Mouse (Mus musculus) heart, postnatal 25 days (tissue): ENCODE results near the gene Cdkn2d. TPM values are rescaled to one million over a fixed set of nuclear protein-coding genes. Genes with fewer than 3 reads are reported as not detected.
"Not testable (repeated sequence)": the region's sequence is repeated elsewhere in the genome, so short reads cannot be mapped to it uniquely, and the experiment has no call there.

Source experiments
- DNase-seq: peaks from one replicate; pipeline ENCODE4 v3.0.0; 2022; ENCODE audit warnings: low spot score
- intact Hi-C: fragments of 180-260 bp; cut with DNase I; formaldehyde crosslinking; loops from one replicate; pipeline ENCODE4 v1.15.1; 2025
- total RNA-seq, 2 experiments: library from RNA; stranded (reverse); gene quantifications; 2 replicates each; pipeline ENCODE4 v1.2.3; 2021

Gene Cdkn2d
- 10 to 100 TPM; 15.1 to 16.8 TPM for total RNA-seq

DNA sequence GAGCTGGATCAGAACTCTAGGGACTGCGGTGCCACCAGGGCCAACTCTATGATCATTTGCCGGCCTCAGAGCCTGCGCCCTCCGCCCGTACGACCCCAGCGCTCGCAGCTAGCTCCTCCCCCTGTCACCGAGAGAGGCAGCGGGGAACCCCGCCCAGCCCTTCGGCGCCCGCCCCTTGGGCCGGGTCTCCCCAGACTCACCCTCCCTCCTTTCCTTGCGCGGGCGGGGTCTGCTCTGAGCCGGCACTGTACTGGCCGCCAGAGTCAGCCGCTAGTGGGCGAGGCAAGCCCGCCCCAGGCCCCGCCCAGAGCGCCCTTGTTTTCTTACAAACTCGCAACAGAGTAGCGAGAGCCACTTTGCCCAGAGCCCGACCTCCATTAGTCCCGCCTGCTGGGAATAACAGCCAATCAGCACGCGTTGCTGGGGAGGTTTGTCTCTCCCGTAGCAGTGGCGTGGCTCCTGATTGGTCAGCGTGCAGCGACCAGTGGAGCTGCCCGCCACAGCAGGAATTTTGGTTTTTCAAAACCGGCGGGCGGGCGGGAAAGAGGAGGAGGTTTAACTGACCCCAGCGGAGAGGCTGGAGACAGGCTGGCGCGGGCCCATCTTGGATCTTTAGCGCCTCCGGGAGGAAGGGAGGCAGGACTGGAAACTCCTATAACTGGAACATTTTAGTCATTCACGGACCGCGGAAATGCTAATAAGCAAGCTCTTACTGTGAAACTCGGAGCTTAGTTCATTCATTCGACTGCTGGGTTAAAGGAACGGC, at the start of gene Cdkn2d:
TSS of gene Cdkn2d (minus strand) at position 386 of the 766 bp plus-strand sequence.
- intact Hi-C loops: loop anchor here (5.0 kb wide), 1 partner anchor 49 kb away; no protein-coding TSS in a partner anchor
- peak; percentile 100 for DNase-seq

DNA sequence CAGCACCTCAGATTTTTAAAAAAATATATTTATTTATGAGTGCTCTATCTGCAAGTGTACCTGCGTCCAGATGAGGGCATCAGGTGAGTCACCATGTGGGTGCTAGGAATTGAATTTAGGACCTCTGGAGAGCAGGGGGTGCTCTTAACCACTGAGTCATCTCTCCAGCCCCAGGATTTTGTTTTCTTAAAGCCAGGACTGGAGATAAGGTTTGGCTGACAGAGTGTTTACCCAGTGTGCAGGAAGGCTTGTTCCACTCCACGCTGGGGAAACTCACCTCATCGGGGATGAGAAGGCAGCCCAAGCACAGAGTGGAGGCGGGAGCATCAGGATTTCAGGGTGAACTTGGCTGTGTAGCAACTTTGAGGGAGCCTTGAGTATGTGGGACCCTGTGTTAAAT, 49.2 kb upstream of the Cdkn2d start:
- intact Hi-C loops: no loop called here
- DNase-seq: no peak

DNA sequence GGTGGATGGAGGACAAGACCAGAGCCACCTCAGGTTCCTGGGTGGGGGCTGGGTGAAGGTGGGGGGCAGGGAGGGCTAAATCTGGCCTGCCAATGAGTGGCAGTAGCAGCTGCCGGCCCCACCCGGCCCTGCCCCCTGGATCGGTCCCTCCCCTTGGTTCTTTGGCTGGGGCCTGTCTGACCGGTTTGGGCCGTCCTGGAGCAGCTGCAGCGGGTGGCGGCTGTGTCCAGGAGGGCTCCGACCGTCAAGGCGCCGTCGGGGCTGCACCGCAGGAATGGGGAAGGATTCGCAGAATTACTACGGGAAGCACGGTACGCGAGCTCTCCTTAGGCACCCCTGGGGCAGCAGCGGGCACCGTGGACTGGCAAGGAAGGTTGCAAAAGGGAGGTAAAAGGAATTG, 46.4 kb upstream of the Cdkn2d start:
- intact Hi-C loops: no loop called here
- DNase-seq: no peak

DNA sequence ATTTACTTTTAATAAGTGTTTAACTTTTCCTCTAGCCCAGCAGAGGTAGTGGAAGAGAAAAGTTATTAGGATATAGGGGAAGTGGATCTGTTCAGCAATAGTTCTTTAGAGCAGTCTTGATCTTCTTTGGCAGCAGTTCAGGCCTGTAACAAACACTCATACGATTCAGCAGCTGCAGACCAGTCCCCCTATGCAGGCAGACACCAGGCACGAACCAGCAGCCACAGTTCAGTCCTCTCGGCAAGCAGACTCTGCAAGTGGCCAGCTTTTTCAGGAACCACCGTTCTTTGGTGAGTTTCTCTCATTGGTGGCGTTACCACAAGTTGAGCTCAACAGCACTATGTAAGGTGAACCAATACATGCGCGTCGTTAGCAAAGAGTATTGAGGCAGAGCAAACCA, 45.3 kb upstream of the Cdkn2d start:
- intact Hi-C loops: no loop called here
- DNase-seq: no peak

DNA sequence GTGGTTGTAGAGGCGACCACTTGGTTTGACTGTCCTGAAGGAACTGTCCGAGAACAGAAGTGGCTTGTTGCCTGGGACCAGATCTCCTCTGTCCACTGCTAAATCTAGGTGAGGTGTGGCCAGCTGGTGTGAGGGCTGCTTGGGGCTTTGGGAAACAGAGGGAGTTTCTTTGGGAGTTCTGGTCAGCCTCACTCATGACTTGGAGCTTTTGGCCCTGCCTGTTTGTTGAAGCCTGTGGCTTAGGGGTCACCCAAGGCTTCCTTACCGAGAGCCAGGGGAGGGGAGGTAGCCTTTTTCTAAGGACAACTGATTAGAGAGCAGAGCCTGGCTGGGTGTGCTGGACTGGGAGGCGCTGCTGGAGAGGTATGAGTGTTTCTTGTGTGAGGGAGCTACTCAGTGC, 44.2 kb upstream of the Cdkn2d start:
- intact Hi-C loops: no loop called here
- peak; percentile 47 for DNase-seq

DNA sequence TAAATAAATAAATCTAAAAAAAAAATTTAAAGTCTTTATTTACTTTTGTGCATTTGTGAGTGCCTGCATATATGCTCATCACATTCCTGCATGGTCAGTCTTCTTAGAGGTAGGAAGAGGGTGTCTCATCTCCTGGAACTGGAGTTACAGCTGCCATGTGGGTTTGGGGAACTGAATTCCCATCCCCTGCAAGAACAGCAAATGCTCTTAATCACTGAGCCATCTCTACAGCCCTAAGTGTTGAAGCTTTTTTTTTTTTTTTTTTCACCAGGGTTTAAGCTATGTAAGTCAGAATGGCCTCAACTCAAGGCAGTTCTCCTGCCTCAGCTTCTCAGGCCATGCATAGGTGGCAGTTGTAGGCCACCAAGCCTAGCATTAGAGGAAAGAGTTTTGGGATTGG, 43.5 kb upstream of the Cdkn2d start:
- DNase-seq: no peak
- intact Hi-C loops: no loop called here

DNA sequence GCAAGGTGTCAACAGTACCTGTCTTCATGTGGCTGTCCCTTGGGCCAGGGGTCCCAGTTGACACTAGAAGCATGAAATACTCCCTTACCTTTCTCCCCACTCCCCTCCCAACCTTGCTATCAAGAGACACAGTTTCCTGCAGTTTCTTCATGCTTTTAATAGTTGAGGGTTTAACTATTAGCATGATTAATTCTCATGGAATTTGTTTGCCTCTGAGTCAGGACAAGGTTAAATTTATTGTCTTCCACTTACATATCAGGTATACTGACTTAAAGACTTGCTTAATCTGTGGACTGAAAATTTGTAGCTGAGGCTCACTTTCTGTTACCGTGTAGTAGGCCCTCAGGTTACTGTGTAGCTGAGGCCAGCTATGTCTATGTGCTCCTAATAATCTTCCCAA, 42.3 kb upstream of the Cdkn2d start:
- DNase-seq: no peak
- intact Hi-C loops: no loop called here

DNA sequence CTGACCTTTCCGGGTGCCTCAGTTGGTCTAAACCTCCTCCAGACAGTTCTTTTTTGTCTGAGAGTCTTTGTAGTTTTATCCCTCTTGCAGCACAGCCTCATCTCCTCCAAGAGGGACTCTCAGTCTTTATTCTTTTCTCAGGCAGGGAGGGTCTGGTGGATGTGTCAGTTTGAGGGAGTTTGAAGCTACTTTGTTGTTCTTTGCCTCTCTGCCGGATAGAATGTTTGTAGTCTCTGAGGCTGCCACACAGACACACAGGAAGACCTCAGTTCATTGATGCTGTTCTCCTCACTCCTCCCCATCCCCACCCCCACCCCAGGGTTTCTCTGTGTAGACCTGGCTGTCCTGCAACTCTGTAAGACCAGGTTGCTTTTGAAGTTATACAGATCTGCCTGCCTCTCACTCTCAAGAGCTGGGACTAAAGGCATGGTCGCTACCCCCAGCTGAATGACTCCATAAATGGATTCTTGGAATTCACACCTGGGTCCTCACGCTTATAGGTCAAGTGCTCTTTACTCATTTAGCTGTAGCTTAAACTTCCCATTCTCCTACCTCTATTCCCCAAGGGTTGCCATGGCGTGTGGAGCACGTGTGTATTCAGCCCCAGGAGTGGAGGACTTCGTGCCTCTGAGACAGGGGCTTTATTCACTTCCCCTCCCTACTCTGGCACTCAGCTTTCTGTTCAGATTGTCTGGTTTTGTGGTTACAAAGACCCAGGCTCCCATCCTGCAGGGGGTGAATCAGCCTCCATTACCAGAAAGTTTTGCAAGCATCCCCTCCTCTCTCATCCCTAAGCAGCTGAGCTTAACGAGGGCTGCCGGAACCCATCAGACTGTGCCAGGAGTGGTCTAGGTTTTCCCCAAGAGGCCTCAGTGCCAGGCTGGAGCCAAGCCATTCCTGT, 41.2 kb upstream of the Cdkn2d start:
- intact Hi-C loops: no loop called here

DNA sequence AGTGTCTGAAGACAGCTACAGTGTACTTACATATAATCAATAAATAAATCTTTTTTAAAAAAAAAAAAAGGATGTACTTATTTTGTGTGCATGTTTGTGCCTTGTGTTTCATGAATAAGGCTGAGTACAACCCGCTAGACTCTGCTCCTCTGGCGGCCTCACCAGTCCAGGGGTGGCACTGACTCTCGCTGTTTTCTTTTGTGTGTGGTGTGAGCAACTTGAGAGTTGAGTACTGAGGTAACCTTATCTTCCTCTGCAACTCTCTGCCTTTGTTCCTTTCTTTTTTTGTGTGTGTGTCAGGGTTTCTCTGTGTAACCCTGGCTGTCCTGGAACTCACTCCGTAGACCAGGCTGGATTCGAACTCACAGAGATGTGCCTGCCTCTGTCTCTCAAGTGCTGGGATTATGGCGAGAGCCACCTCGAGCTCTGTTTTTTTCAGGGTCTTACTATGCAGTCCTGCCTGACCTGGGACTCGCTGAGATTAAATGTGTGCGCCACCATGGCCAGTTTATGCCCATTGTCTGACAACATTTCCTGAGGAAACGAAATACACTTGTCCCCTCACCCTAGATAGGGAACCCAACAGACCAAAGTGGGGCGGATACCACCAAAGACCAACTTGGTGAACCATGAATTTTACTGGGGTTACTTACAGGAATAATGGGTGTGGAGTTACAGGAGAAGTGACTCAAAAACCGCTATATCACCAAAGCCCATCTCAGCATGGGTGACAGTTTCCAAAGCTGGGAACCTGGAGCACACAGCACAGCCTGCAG, 40.3 kb upstream of the Cdkn2d start:
- intact Hi-C loops: no loop called here

More for the DNA sequence above, 41.2 kb upstream of the Cdkn2d start:
- DNase-seq: no peak

DNA sequence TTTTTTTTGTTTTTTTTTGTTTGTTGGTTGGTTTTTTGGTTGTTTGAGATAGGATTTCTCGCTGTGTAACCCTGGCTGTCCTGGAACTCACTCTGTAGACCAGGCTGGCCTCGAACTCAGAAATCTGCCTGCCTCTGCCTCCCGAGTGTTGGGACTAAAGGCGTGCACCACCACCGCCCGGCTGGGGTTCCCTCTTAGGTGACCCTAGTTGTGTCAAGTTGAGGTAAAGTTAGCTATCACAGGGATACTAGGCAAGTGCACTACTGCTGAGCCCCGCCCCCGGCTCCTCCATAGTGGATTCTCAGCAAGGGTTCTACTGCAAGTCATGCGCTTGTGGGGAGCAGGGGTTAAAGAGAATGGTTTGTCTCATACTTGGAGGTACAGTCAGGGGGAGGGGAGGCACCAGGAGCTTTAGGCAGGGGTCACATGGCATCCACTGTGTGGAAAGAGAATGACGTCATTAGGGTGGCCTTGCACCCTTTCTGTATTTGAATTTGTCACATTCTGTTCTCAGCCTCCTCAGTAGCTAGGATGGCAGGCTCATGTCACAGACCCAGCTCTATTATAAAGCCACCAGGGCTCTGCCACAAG, 38.6 kb upstream of the Cdkn2d start:
- intact Hi-C loops: no loop called here
- no peak for DNase-seq

More for the DNA sequence above, 40.3 kb upstream of the Cdkn2d start:
- DNase-seq: no peak

DNA sequence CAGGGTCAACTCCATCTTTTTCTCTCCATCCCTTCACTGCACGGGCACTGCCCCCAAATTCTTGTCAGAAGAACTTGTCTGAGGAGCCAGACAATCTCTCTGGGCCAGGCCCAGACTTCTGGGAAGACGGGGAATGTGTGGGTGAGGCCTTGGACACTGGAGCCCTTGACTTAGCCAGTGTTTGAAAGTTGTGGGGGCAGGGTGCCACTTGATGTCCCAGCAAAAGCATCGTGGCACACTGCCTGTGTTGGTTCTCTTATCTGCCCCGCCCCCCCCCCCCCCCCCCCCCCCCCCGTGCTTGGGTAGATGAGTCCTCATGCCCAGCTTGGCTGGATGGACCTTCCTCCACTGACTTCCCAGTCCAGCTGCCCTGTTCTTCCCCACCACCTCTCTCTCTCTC, 37.8 kb upstream of the Cdkn2d start:
- intact Hi-C loops: no loop called here
- DNase-seq: peak; percentile 53

DNA sequence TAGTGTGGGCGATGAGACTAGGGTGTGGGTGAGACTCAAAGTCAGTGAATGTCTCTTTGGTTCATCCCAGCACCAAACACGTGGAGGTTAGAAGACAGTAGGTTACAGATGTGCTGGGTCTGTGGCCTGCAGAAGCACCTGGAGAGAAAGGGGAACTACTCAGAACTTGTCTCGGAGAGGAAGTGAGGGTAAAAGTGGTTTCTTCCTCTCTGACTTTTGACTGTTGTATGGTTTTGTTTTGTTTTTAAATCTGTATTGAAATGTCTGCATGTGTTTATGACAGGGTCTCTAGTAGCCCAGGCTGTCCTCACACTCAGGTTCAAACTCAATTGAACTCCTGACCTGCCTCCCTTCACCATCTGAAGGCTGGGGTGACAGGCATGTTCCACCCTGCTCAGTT, 36.8 kb upstream of the Cdkn2d start:
- intact Hi-C loops: no loop called here
- DNase-seq: no peak

DNA sequence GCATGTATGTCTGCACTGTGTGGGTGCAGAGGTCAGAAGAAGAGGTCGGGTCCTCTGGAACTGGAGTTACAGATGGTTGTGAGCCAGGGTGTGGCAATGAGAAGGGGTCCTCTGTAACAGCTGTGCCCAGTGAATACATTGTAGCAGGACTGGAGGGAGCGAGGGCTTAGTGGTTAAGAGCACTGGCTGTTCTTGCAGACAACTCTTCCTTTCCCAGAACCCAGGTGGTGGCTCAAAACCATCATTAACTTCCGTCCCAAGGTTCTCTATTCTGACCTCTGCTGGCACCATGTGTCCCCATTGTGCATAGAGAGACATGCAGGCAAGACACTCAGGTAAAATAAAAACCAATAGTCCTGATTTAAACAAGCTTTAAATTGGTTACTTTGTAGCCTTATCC, 36.4 kb upstream of the Cdkn2d start:
- intact Hi-C loops: no loop called here
- no peak for DNase-seq

DNA sequence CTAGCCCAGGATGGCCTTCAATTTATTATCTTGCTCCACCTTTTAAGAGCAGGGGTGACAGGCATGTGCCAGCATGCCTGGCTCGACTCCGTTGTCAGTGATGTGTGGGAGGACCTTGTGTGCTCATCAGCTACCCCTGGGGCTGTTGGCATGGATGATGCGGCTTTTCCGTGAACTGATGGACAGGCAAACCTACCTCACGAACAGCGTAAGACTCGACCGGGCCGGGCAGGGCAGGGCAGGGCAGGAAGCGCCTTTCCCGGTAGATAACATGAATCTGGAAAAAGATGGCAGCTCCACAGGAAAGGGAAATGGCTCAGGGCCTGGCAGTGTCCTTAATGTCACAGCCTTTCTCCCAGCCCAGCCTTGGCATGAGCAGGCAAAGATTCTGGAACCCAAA, 33.1 kb upstream of the Cdkn2d start:
- no peak for DNase-seq
- intact Hi-C loops: no loop called here

DNA sequence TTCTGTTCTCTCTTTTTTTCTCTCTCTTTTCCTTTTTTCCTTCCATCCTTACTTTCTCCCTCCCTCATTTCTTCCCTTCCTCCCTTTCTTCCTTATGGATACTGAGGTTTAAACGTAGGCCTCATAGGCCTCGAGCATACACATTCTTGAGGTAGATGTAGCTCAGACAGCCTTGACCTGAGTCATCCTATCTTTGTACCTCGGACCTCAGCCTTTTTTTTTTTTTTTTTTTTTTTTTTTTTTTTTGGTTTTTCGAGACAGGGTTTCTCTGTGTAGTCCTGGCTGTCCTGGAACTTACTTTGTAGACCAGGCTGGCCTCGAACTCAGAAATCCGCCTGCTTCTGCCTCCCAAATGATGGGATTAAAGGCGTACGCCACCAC, 31.7 kb upstream of the Cdkn2d start:
- DNase-seq, intact Hi-C loops: not testable (repeated sequence)

DNA sequence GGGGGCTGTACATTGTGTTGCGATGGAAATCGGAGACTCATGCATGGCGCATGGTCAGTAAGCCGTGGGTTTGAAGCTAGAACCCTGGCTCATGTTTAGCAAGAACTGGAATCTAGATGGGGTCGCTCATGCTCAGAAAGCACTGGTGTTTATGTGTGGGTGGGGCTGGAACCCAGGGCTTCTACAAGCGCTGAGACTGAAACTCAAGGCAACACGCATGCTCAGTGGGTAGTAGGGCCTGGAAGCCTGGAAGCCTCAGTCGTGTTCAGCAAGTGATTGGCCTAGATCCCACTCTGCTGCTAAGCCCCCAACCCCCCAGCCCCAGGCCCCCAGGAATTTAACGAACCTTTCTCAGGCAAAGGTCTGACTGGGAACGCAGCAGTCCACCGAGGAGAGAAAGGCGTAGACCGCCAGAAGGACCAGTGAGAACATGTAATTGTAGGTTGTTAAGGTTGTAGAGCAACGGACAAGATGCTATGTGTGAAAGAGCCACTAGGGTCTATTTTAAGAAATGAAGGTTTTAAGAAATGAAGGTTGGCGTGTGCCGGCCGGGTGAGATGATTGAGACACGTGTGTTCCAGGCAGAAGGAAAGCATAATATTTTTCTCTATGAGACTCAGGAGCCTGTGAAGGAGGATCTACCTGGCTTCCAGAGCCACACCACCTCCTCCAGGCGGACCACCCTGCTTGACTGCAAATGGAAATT, 31.2 kb upstream of the Cdkn2d start:
- no peak for DNase-seq
- intact Hi-C loops: no loop called here

DNA sequence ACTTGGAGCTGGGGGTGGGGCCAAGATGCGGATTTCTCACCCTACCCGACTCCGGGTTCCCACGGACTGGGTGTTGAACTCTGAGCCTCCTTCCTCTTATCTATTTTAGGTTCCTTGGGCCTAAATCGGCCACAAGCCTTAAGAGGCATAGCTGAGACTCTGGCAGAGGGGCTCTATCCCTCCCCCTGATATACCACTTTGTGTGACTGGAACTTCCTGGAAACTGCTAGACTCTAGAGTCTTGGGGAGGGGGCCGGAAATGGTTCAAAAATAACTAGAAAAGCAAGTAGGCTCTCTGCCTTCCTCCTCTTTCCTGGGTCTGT, 30.3 kb upstream of the Cdkn2d start:
- intact Hi-C loops: no loop called here
- no peak for DNase-seq

DNA sequence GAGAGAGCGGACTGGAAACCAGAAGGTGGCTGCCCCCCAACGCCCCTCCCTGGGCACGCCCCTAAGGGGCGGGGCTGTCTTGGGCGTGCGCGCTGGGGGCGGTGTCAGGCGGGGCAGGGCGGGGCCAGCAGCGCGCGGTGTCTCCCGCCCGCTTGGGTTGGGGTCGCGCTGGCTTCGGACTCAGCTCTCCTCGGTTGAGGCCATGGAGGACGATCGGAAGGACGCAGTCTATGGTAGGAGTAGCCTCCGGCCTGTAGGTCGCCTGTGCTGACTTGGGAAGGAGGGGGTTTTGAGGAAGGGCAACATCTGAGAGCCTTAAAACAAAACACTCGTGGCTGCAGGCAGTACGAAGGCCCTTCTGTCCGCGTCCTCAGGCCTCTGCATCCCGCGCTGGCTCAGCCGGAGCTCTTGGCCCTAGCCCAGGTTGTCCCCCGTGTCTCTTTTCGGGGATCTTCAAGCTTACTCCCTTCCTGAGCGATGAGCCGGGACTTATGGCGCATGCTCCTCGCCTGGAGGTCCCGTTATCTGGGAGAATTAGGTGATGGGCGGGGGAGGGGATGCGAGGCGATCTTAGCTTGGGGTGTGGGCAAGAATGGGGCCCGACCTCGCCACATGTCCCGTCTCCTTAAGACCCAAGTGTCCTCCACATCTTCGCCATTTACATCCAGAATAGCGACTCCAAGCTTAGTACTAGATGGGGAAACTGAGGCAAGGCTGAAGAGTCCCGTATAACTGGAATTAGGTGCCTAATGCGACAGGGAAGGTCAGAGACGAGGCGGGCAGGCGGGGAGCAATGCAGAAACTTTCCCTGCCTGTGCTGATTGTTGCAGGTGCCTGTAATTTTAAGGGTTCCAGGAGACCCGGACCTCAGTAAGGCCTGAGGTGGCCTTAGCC, 29.7 kb upstream of the Cdkn2d start, which contains the start of gene Slc44a2:
TSS of gene Slc44a2 (plus strand) at position 80 of the 894 bp plus-strand sequence.
- intact Hi-C loops: no loop called here
- peak; percentile 75 for DNase-seq

DNA sequence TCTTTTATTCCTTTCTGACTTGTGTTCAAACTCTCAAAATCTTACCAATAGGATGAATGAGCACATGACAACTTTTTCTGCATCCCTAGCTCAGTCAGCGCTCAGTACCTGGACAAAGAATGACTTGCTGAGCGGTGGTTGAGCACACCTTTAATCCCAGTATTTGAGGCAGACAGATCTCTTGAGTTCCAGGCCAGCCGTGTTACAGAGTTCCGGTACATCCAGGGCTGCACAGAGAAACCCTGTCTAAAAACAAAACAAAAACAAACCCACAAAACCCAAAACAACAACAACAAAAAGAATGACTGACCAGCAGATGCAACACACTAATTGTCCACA, 29.0 kb upstream of the Cdkn2d start:
- DNase-seq: no peak
- intact Hi-C loops: no loop called here
